Mouse (Mus musculus): ENCODE data around the gene Capn12. TPM values are rescaled to one million over a fixed set of nuclear protein-coding genes. Genes with fewer than 3 reads are reported as not detected.

The Capn12 gene
- under 1 TPM; 0.26 to 0.69 TPM for total RNA-seq (2021)

GRCm38 (mm10) chr7:28881199-28881598 is at the start of gene Capn12:
Capn12 (plus strand) TSS chr7:28881422.
- no peak for DNase-seq (ENCODE audit: extremely low spot score in 1 of 2, low spot score in 1 of 2)

GRCm38 (mm10) chr7:28832137-28832536 is 49.1 kb upstream of the Capn12 start:
- no peak for DNase-seq (ENCODE audit: extremely low spot score in 1 of 2, low spot score in 1 of 2)

- no peak for DNase-seq (ENCODE audit: extremely low spot score in 1 of 2, low spot score in 1 of 2)
Measured at GRCm38 (mm10) chr7:28833723-28834347, 47.4 kb upstream of the Capn12 start, which contains the start of gene Lgals4. Lgals4 (plus strand) TSS chr7:28833854.

GRCm38 (mm10) chr7:28836936-28837335 is 44.3 kb upstream of the Capn12 start:
- no peak for DNase-seq (ENCODE audit: extremely low spot score in 1 of 2, low spot score in 1 of 2)

GRCm38 (mm10) chr7:28838331-28838730 is 42.9 kb upstream of the Capn12 start:
- no peak for DNase-seq (ENCODE audit: extremely low spot score in 1 of 2, low spot score in 1 of 2)

GRCm38 (mm10) chr7:28847273-28847672 is 33.9 kb upstream of the Capn12 start:
- DNase-seq (ENCODE audit: extremely low spot score in 1 of 2, low spot score in 1 of 2), result no peak

- no peak for DNase-seq (ENCODE audit: extremely low spot score in 1 of 2, low spot score in 1 of 2)
Measured at GRCm38 (mm10) chr7:28849700-28850236, 31.5 kb upstream of the Capn12 start.

- no peak for DNase-seq (ENCODE audit: extremely low spot score in 1 of 2, low spot score in 1 of 2)
Measured at GRCm38 (mm10) chr7:28850642-28851041, 30.6 kb upstream of the Capn12 start.

- DNase-seq (ENCODE audit: extremely low spot score in 1 of 2, low spot score in 1 of 2), result no peak
Measured at GRCm38 (mm10) chr7:28859953-28860352, 21.3 kb upstream of the Capn12 start.

GRCm38 (mm10) chr7:28860898-28861297 is 20.3 kb upstream of the Capn12 start:
- no peak for DNase-seq (ENCODE audit: extremely low spot score in 1 of 2, low spot score in 1 of 2)

GRCm38 (mm10) chr7:28862817-28863499 is 18.3 kb upstream of the Capn12 start:
- peak in 1 of 2 experiments; percentile 27 for DNase-seq (ENCODE audit: extremely low spot score in 1 of 2, low spot score in 1 of 2)

GRCm38 (mm10) chr7:28863540-28863939 is 17.7 kb upstream of the Capn12 start, which contains the start of gene Lgals7:
Lgals7 (plus strand) TSS chr7:28863853.
- DNase-seq (ENCODE audit: extremely low spot score in 1 of 2, low spot score in 1 of 2), result no peak

GRCm38 (mm10) chr7:28864288-28864750 is 16.9 kb upstream of the Capn12 start:
- DNase-seq (ENCODE audit: extremely low spot score in 1 of 2, low spot score in 1 of 2), result no peak

GRCm38 (mm10) chr7:28865481-28866300 is 15.5 kb upstream of the Capn12 start:
- DNase-seq (ENCODE audit: extremely low spot score in 1 of 2, low spot score in 1 of 2), result peak; percentile 54 to 60

GRCm38 (mm10) chr7:28866769-28867507 is 14.3 kb upstream of the Capn12 start:
- DNase-seq (ENCODE audit: extremely low spot score in 1 of 2, low spot score in 1 of 2), result no peak

- DNase-seq (ENCODE audit: extremely low spot score in 1 of 2, low spot score in 1 of 2), result peak; percentile 45 to 77
Measured at GRCm38 (mm10) chr7:28867508-28868340, 13.5 kb upstream of the Capn12 start.

- DNase-seq (ENCODE audit: extremely low spot score in 1 of 2, low spot score in 1 of 2), result no peak
Measured at GRCm38 (mm10) chr7:28870901-28871664, 10.1 kb upstream of the Capn12 start.

GRCm38 (mm10) chr7:28874565-28874964 is 6.7 kb upstream of the Capn12 start:
- DNase-seq (ENCODE audit: extremely low spot score in 1 of 2, low spot score in 1 of 2), result no peak

Data from layer of hippocampus, postnatal 25 days (tissue).